Mouse (Mus musculus) small intestine, adult 2 months (tissue): Measurements from ENCODE around the gene Ccndbp1.

ENCODE experiments used
- CTCF ChIP-seq: fragments of 200-500 bp; IDR thresholded peaks from 2 replicates; pipeline ENCODE4 v1.5.1; 2012; ENCODE audit warnings: low read depth, mild to moderate bottlenecking, control low read depth, inconsistent platforms, low read length, moderate library complexity, mixed read lengths; ENCODE audit not compliant: insufficient replicate concordance, insufficient read length; ENCODE audit errors: extremely low read depth
- POLR2A ChIP-seq: fragments of 200-500 bp; IDR thresholded peaks from 2 replicates; pipeline ENCODE4 v1.6.1; 2012; ENCODE audit warnings: low read depth, mild to moderate bottlenecking, control low read depth, inconsistent platforms, low read length, moderate library complexity

DNA sequence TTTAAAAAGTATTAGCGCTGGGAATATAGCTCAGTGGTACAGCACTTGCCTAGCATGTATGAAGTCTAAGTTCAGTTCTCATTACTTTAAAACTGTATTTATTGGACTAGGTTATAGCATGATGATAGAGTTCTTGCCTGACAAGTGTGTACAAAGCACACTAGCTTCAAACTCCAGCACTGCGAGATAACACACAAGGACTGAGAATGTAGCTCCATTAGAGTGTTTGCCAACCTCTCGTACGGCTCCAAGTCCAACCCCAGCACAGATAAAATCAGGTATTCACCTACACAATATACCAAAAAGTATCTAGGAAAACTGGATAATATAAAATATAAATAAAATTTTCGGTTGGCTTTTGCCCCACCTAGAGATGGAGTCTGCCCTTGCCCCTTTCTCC, 48.4 kb upstream of the Ccndbp1 start:
- TF ChIP-seq CTCF, result no peak
- no peak for TF ChIP-seq POLR2A
